Mouse (Mus musculus) heart, embryonic 14.5 days (tissue): ENCODE data around the gene Vash1. TPM values are rescaled to one million over a fixed set of nuclear protein-coding genes. Genes with fewer than 3 reads are reported as not detected.
A peak's percentile ranks its signal among the peaks of the same experiment; 100 is the strongest.

Source experiments
- ATAC-seq: fragments of 200-750 bp; cut with Nextera tagmentation; 2 replicates; pipeline ENCODE4 v1.8.0; 2017; ENCODE audit warnings: low read depth, moderate TSS enrichment; ENCODE audit not compliant: insufficient number of reproducible peaks, insufficient read depth, low FRiP score
- H3K27ac ChIP-seq, 2 experiments: fragments of 200-500 bp in 1 of 2; fragments of 300-500 bp in 1 of 2; sonication (generic) in 1 of 2; replicated peaks in 1 of 2; 2 replicates each; pipeline ENCODE4 v1.5.1; 2012 to 2014; ENCODE audit warnings: low read depth in 2 of 2, low read length in 2 of 2, control low read depth in 1 of 2, mild to moderate bottlenecking in 1 of 2, mixed read lengths in 1 of 2; ENCODE audit not compliant: control insufficient read depth in 1 of 2, insufficient read depth in 1 of 2
- H3K27me3 ChIP-seq: fragments of 300-500 bp; sonication (generic); 2 replicates; pipeline ENCODE4 v1.6.1; 2014; ENCODE audit warnings: mild to moderate bottlenecking, low read length, control low read depth; ENCODE audit not compliant: control insufficient read depth, insufficient read depth
- H3K36me3 ChIP-seq: fragments of 300-500 bp; sonication (generic); 2 replicates; pipeline ENCODE4 v1.6.1; 2014; ENCODE audit warnings: mild to moderate bottlenecking, control low read depth, low read length, mixed read lengths; ENCODE audit not compliant: control insufficient read depth, insufficient read depth
- H3K4me1 ChIP-seq, 2 experiments: fragments of 200-500 bp in 1 of 2; fragments of 300-500 bp in 1 of 2; sonication (generic) in 1 of 2; 2 replicates each; pipeline ENCODE4 v1.6.1; 2012 to 2014; ENCODE audit warnings: low read length in 2 of 2, control low read depth in 1 of 2, mixed read lengths in 1 of 2; ENCODE audit not compliant: control insufficient read depth in 2 of 2, insufficient read depth in 2 of 2
- H3K4me2 ChIP-seq: fragments of 300-500 bp; sonication (generic); 2 replicates; pipeline ENCODE4 v1.6.1; 2014; ENCODE audit warnings: mild to moderate bottlenecking, low read length
- H3K4me3 ChIP-seq, 2 experiments: fragments of 200-500 bp in 1 of 2; fragments of 300-500 bp in 1 of 2; sonication (generic) in 1 of 2; 2 replicates each; pipeline ENCODE4 v1.5.1; 2012 to 2014; ENCODE audit warnings: low read length in 2 of 2, mild to moderate bottlenecking in 2 of 2, control low read depth in 1 of 2, low read depth in 1 of 2, moderate library complexity in 1 of 2; ENCODE audit not compliant: control insufficient read depth in 1 of 2, insufficient read depth in 1 of 2
- H3K9ac ChIP-seq: fragments of 300-500 bp; sonication (generic); 2 replicates; pipeline ENCODE4 v1.6.1; 2014; ENCODE audit warnings: mild to moderate bottlenecking, low read length
- H3K9me3 ChIP-seq: fragments of 300-500 bp; sonication (generic); 2 replicates; pipeline ENCODE4 v1.6.1; 2016; ENCODE audit warnings: low read length, control low read depth; ENCODE audit not compliant: control insufficient read depth
- WGBS: fragments of 180-500 bp; shearing (Covaris S2); extraction: QIAGEN DNeasy Blood & Tissue Kit; methylation state at CpG from one replicate; pipeline ENCODE4 v1.1.7; 2014; 5-methylcytosine and 5-hydroxymethylcytosine counted together
- polyA plus RNA-seq: library from polyadenylated mRNA; unstranded; fragments of >200 nt; fragmentation: Nextera tagmentation; extraction: Ambion mirVana; gene quantifications from 2 replicates; pipeline ENCODE4 v1.2.1, GENCODE M21; 2014

Gene Vash1
- polyA plus RNA-seq, 1 experiment from 2014 or later = 10.7 TPM

DNA sequence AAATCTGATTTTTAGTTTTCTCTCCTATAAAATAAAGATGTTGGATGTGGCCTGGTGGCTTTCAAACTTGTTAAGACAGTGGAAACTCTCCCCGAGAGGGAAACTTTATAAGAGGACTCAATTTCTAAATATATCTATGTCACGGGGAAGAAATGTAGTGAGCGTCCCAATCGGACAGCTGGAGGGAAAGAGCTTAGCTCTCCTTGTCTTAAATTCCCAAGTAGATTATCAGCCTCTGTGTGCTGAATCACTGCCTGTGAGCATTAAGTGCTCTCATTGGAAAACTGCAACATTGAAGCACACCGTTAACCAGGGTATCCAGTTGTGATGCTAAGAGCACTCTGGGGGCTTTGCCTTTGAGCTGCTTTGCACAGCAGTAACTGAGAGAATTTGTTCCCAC lies 30.8 kb upstream of the Vash1 start:
- no peaks in the 10 kb centered on the region for H3K9me3 ChIP-seq
- no peaks in the 10 kb centered on the region for H3K36me3 ChIP-seq
- no peak for ATAC-seq
- H3K4me1 ChIP-seq = peaks cover 28 to 29% of the 10 kb centered on the region in 2 experiments
- H3K27ac ChIP-seq = peak overlapping the region; percentile 15 to 65
- no peak overlapping the region for H3K4me3 ChIP-seq
- no peak overlapping the region for H3K4me2 ChIP-seq
- H3K27me3 ChIP-seq = no peaks in the 10 kb centered on the region
- 34% methylated on average over 5 of the region's 5 CpGs for WGBS
- H3K9ac ChIP-seq = peak overlapping the region; percentile 11; the same call in 1 of the 2 replicates

DNA sequence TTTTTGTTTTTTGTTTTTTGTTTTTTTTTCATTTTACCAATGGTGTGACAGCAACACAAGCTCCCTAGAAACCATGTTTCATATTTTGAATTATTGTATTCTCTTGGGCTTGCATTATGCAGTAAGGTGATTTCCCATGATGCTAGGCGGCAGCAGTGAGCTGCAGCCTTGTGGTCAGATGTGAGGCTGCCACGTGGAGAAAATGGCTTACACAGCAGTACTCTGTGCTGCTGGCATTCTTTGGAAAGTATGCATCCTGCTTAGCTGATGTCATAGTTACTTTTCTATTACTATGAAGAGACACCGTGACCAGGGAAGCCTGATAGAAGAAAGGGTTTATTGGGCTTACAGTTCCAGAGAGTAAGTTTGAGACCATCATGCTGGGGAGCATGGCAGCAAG lies 30.0 kb upstream of the Vash1 start:
- Histone ChIP-seq H3K27me3 (no peaks in the 10 kb centered on the region), H3K9ac (no peak overlapping the region), H3K9me3 (no peaks in the 10 kb centered on the region), H3K36me3 (no peaks in the 10 kb centered on the region), H3K4me3 (no peak overlapping the region), H3K4me1 (peaks cover 31 to 32% of the 10 kb centered on the region in 2 experiments), H3K27ac (no peak overlapping the region), H3K4me2 (no peak overlapping the region)
- 58% methylated on average over 3 of the region's 3 CpGs for WGBS
- ATAC-seq = no peak

DNA sequence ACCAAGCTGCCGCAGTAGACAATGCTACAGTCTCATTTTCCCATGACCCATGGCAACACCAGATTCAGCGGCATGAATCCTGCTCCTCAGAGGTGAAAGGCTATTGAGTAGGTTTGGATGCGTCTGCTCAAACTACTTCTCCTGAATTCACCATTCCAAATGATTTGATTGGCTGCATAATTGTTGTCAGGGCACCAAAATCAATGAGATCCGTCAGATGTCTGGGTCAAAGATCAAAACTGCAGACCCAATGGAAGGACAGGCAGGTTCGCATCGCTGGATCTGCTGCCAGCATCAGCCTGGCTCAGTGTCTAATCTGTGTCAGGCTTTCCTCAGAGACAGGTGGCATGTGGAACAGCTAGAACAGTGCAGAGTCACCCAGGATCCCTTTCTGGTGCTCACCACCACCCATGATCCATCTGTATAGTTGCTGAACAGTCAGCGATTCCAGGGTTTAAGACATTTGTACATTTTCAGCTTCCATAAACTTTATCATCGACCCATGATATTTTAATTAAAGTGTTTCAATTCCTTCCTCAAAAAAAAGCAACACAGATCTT lies 27.1 kb upstream of the Vash1 start:
- Histone ChIP-seq H3K27me3 (no peaks in the 10 kb centered on the region), H3K27ac (no peak overlapping the region; a peak in 1 of 4 replicates), H3K4me1 (peaks cover 26 to 46% of the 10 kb centered on the region in 2 experiments), H3K4me2 (no peak overlapping the region), H3K9me3 (no peaks in the 10 kb centered on the region), H3K9ac (no peak overlapping the region), H3K4me3 (no peak overlapping the region), H3K36me3 (no peaks in the 10 kb centered on the region)
- no peak for ATAC-seq
- 89% methylated on average over 8 of the region's 8 CpGs for WGBS

DNA sequence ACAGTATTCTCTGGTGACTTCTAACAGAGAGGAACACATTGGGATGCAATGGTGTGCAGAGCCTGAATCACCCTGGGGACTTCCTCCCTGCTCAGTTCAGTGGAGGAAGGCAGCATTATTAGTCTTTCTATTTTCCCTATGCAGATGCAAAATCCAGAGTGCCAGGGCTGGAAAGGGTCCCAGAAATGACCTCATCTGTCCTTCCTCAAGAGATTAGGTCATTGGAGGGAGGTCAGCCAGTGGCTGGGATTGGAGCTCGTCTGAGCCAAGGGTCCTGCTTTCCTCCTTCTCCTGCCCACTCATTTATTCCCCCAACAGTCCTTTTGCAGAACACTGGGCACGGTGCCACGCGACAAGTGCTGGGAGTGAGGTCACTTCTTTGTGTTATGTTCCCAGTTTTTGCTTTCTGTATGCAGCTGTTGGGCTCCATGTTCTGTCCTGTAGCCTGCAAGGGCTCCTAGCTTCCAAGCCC lies 25.9 kb upstream of the Vash1 start:
- Histone ChIP-seq H3K9ac (0 out of 2 replicates have a peak overlapping the region, but pooled peaks have one; percentile 21), H3K9me3 (no peaks in the 10 kb centered on the region), H3K4me3 (no peak overlapping the region), H3K4me1 (peaks cover 22 to 43% of the 10 kb centered on the region in 2 experiments), H3K27me3 (no peaks in the 10 kb centered on the region), H3K4me2 (peak overlapping the region; percentile 14), H3K27ac (peak overlapping the region; percentile 84 to 90), H3K36me3 (no peaks in the 10 kb centered on the region)
- peak; percentile 89 for ATAC-seq
- WGBS = 6% methylated on average over 4 of the region's 4 CpGs

DNA sequence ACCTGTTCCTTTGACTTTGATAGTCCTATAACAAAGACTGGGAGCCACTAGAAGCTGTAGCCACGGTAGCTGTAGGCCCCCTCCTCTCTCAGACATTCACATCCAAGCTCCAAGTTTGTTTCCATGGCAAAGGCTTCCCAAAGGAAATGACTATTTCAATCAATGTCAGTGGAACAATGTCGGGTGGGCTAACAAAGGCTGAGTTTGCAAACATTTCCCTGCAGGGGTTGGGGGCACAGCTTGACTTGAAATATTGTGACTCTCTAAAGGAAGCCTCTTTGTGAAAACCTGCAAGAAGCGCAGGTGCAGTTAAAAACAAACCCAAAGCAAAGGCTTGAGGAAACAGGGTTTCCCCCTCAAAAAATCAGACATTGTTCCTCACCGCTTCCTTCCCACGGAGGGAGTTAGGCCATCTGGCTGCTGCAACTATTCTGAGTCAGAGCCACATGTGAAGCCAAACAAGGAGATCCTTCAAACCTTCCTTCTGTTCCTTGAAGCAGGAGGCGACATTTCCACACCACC lies 19.0 kb upstream of the Vash1 start:
- Histone ChIP-seq H3K27me3 (no peaks in the 10 kb centered on the region), H3K36me3 (no peaks in the 10 kb centered on the region), H3K4me1 (peaks cover 5 to 10% of the 10 kb centered on the region in 2 experiments), H3K27ac (peak overlapping the region in 1 of 2 experiments; percentile 56; a peak in 3 of 4 replicates), H3K9me3 (no peaks in the 10 kb centered on the region), H3K4me2 (no peak overlapping the region), H3K9ac (no peak overlapping the region), H3K4me3 (no peak overlapping the region)
- 37% methylated on average over 6 of the region's 6 CpGs for WGBS
- ATAC-seq = no peak

DNA sequence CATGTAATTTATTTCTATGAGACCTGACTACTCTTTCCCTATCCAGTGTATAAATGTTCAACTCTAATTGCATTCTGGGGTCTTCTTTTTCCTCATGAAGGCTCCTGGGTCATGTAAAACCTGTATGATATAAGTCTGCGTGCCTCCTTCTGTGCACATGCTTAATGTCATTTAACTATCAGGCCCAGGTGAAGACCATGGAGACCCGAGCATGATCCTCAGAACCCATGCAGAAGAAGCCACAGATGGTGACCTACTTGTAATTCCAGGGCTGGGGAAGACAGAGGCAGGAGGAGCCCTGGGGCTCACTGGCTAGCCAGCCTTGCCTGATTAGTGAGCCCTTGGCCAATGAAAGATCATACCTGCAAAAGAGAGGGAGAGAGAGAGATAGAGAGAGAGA lies 18.0 kb upstream of the Vash1 start:
- H3K9ac ChIP-seq = no peak overlapping the region
- H3K4me2 ChIP-seq = no peak overlapping the region
- H3K27ac ChIP-seq = 0 out of 4 replicates have a peak overlapping the region, but pooled peaks of 1 of the 2 experiments have one; percentile 14
- no peak for ATAC-seq
- no peaks in the 10 kb centered on the region for H3K36me3 ChIP-seq
- H3K4me1 ChIP-seq = peaks cover 5 to 7% of the 10 kb centered on the region in 2 experiments
- H3K4me3 ChIP-seq = no peak overlapping the region
- H3K9me3 ChIP-seq = no peaks in the 10 kb centered on the region
- WGBS = 66% methylated on average over 2 of the region's 2 CpGs
- H3K27me3 ChIP-seq = no peaks in the 10 kb centered on the region

DNA sequence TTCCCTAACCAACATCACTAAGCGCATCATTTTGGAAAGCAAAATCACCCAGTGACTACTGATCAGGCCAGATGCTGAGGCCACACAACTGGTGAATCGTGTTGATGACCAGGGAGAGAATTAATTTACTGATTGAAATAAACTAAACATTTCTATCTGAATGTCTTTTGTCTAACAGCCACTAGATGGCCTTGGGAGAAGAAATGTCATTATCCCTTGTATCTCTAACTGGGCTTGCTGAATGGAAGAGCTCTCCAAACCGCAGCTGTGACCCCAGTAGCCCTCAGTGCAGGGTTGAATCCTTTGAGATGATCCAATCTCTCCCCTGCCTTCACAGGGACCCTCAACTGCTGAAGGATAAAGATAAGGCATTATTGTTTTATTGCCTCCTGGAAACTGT lies 12.8 kb upstream of the Vash1 start:
- 58% methylated on average over 3 of the region's 3 CpGs for WGBS
- Histone ChIP-seq H3K36me3 (no peaks in the 10 kb centered on the region), H3K4me3 (no peak overlapping the region), H3K9ac (no peak overlapping the region), H3K4me1 (no peaks in the 10 kb centered on the region), H3K9me3 (0 out of 2 replicates have a peak, but pooled peaks cover 2% of the 10 kb centered on the region), H3K27me3 (no peaks in the 10 kb centered on the region), H3K27ac (no peak overlapping the region), H3K4me2 (no peak overlapping the region)
- ATAC-seq = no peak
